Mouse (Mus musculus) stomach, embryonic 16.5 days (tissue): ENCODE measurements around the gene Tmc7. TPM values are rescaled to one million over a fixed set of nuclear protein-coding genes. Genes with fewer than 3 reads are reported as not detected.

Experiments used
- ATAC-seq: fragments of 200-750 bp; cut with Nextera tagmentation; 2 replicates; pipeline ENCODE4 v1.8.0; 2017; ENCODE audit warnings: moderate number of reproducible peaks, moderate TSS enrichment; ENCODE audit not compliant: insufficient read depth, low FRiP score
- H3K27ac ChIP-seq: fragments of 300-500 bp; sonication (generic); 2 replicates; pipeline ENCODE4 v1.5.1; 2014; ENCODE audit warnings: low read length
- H3K27me3 ChIP-seq: fragments of 300-500 bp; sonication (generic); 2 replicates; pipeline ENCODE4 v1.6.1; 2014; ENCODE audit warnings: low read length, control low read depth, mixed read lengths; ENCODE audit not compliant: control insufficient read depth, insufficient read depth
- H3K36me3 ChIP-seq: fragments of 300-500 bp; sonication (generic); 2 replicates; pipeline ENCODE4 v1.6.1; 2014; ENCODE audit warnings: low read length; ENCODE audit not compliant: control insufficient read depth, insufficient read depth
- H3K4me1 ChIP-seq: fragments of 300-500 bp; sonication (generic); 2 replicates; pipeline ENCODE4 v1.6.1; 2014; ENCODE audit warnings: low read length, control low read depth, mixed read lengths; ENCODE audit not compliant: control insufficient read depth, insufficient read depth
- H3K4me2 ChIP-seq: fragments of 300-500 bp; sonication (generic); 2 replicates; pipeline ENCODE4 v1.6.1; 2014; ENCODE audit warnings: low read depth, low read length, mixed read lengths
- H3K4me3 ChIP-seq: fragments of 300-500 bp; sonication (generic); replicated peaks from 2 replicates; pipeline ENCODE4 v1.5.1; 2014; ENCODE audit warnings: mild to moderate bottlenecking, low read length
- H3K9ac ChIP-seq: fragments of 300-500 bp; sonication (generic); 2 replicates; pipeline ENCODE4 v1.6.1; 2014; ENCODE audit warnings: low read length
- H3K9me3 ChIP-seq: fragments of 300-500 bp; sonication (generic); replicated peaks from 2 replicates; pipeline ENCODE4 v1.6.1; 2016; ENCODE audit warnings: low read length, control low read depth; ENCODE audit not compliant: control insufficient read depth
- WGBS: fragments of 180-500 bp; shearing (Covaris S2); extraction: QIAGEN DNeasy Blood & Tissue Kit; methylation state at CpG from one replicate; pipeline ENCODE4 v1.1.7; 2014; 5-methylcytosine and 5-hydroxymethylcytosine counted together
- polyA plus RNA-seq: library from polyadenylated mRNA; unstranded; fragments of >200 nt; fragmentation: Nextera tagmentation; extraction: Ambion mirVana; gene quantifications from 2 replicates; pipeline ENCODE4 v1.2.1, GENCODE M21; 2015

Tmc7 gene
- polyA plus RNA-seq, 1 experiment from 2014 or later: 13.1 TPM

DNA sequence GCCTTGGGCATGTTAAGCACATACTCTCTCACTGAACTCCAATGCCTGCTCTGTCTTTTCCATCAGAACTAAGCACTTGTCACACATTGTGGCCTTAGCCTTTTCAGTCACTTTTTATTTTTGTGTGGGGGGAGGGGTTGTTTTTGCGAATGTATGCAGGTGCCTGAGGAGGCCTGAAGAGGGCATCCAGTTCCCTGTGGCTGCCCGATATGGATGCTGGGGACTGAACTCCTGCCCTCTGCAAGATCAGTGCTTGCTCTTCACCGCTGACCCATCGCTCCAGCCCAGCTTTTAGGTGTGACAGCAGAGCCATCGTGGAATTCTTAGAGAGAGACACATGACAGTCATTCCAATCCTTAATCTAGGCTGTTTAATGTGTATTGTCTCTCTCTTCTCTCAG, 13.2 kb downstream of the Tmc7 start:
- H3K9ac ChIP-seq: no peak overlapping the region
- no peak overlapping the region for H3K4me2 ChIP-seq
- no peaks in the 10 kb centered on the region for H3K4me1 ChIP-seq
- H3K4me3 ChIP-seq: no peak overlapping the region
- no peaks in the 10 kb centered on the region for H3K36me3 ChIP-seq
- no peaks in the 10 kb centered on the region for H3K9me3 ChIP-seq
- no peak for ATAC-seq
- H3K27ac ChIP-seq: no peak overlapping the region
- WGBS: 51% methylated on average over 5 of the region's 5 CpGs
- no peaks in the 10 kb centered on the region for H3K27me3 ChIP-seq

DNA sequence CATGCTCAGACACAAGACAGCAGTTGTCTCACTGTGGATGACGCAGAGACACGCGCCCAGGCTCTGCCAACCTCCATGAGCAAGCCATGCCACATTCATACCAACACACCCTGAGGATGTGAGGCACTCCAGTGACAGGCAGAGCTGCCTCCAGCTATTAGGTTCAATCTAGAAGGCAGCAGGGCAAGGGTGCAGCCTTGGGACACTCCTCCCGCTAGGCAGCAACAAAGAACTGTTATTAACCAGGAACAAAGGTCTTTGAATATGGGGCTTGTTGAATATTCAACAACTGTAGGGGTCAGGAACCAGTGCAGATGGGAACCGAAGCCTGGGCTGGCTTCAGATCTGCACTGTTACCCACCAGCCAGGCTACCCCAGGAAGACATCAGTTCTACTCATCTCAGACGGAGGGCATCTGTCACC, 15.4 kb downstream of the Tmc7 start:
- no peaks in the 10 kb centered on the region for H3K36me3 ChIP-seq
- H3K27me3 ChIP-seq: no peaks in the 10 kb centered on the region
- peak; percentile 42; the same call in 1 of the 2 replicates for ATAC-seq
- H3K27ac ChIP-seq: no peak overlapping the region
- H3K9me3 ChIP-seq: no peaks in the 10 kb centered on the region
- WGBS: 70% methylated on average over 6 of the region's 6 CpGs
- no peak overlapping the region for H3K4me3 ChIP-seq
- no peaks in the 10 kb centered on the region for H3K4me1 ChIP-seq
- no peak overlapping the region for H3K9ac ChIP-seq
- no peak overlapping the region for H3K4me2 ChIP-seq

DNA sequence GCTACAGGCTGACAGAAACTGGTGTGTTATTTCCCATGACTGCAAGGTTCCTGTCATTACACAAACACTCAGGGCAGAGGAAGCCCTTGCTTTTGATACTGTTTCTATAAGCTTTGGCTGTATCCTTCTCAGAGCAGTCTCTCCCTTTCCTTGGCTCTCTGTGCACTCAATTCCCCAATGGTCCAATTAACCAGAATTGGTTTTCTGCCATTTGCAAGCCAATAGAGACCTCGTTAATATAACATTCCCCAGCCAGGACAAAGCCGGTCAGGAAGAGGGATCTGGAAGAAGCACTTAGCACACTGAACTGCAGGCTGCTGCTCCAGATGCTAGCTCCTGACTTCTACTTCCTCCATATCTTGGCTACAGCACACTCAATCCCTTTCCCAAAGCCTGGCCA, 30.2 kb downstream of the Tmc7 start:
- Histone ChIP-seq H3K4me1 (no peaks in the 10 kb centered on the region), H3K4me3 (no peak overlapping the region), H3K4me2 (no peak overlapping the region), H3K9me3 (no peaks in the 10 kb centered on the region), H3K36me3 (peaks cover 9% of the 10 kb centered on the region; the same call in 1 of the 2 replicates), H3K27me3 (no peaks in the 10 kb centered on the region), H3K27ac (no peak overlapping the region), H3K9ac (no peak overlapping the region)
- no peak for ATAC-seq
- WGBS: 88% methylated on average over 2 of the region's 2 CpGs

DNA sequence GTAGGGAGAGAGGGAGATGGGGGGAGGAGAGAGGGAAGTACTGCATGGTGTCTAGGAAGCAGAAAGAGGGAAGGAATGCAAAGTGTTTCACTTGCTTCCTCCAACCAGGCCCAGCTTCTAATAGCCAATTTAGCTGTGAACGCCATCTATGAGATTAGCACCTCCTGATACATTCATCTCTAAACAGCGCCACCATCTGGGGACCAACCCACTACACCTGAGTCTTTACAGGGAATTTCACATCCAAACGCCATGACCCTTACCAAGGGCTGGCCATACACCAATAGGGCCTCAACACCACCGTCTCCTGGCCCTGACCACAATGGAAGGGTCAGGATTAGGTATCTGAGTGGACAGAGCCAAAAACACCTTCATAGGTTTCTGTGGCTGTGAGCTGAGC, 30.7 kb downstream of the Tmc7 start:
- Histone ChIP-seq H3K36me3 (peaks cover 9% of the 10 kb centered on the region; the same call in 1 of the 2 replicates), H3K4me1 (no peaks in the 10 kb centered on the region), H3K4me2 (no peak overlapping the region), H3K9ac (no peak overlapping the region), H3K27me3 (no peaks in the 10 kb centered on the region), H3K27ac (no peak overlapping the region), H3K4me3 (no peak overlapping the region), H3K9me3 (no peaks in the 10 kb centered on the region)
- ATAC-seq: no peak
- WGBS: 74% methylated on average over 4 of the region's 4 CpGs

DNA sequence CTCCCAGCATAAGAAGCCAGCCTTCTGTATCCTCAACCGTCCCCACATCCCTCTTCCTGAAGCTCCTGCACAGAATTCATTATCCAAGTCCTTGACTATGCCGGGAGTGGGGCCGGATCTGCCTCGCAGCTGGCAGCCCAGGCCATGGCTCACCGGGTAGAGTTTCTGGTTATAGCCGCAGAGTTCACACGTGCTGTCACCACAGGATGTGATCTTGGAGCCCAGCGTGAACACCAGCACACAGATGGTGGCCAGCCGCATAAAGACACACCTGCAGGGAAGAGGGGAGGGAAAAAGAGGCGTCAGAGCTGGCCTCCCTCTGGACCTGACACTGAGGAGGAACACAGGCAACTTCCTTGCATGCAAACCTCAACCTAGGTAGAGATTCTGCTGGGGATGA, 37.1 kb downstream of the Tmc7 start:
- H3K9me3 ChIP-seq: no peaks in the 10 kb centered on the region
- H3K4me2 ChIP-seq: no peak overlapping the region
- WGBS: 80% methylated on average over 10 of the region's 10 CpGs
- peaks cover 9% of the 10 kb centered on the region; the same call in 1 of the 2 replicates for H3K36me3 ChIP-seq
- no peak overlapping the region for H3K27ac ChIP-seq
- H3K4me3 ChIP-seq: no peak overlapping the region
- H3K9ac ChIP-seq: no peak overlapping the region
- no peaks in the 10 kb centered on the region for H3K4me1 ChIP-seq
- H3K27me3 ChIP-seq: no peaks in the 10 kb centered on the region
- ATAC-seq: no peak

DNA sequence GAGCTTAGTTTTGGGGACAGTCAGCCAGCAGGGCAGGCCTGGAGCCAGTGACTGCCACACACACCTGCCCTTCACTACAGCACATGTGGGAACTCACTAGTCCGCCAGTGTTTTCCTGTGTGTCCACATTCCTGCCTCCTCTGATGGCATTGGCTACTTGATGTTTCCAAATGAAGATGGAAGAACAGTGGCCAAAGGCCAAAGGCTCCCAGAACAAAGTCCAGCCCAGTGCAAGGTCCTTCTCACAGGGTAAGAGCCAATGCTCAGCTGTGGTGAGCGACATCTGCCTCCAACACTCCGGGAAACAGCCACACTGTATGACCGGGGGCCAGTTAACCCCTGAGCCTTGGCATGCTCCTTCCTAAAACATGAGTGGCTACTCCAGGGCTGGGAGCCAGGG, 40.4 kb downstream of the Tmc7 start:
- Histone ChIP-seq H3K9me3 (no peaks in the 10 kb centered on the region), H3K36me3 (no peaks in the 10 kb centered on the region), H3K4me2 (no peak overlapping the region), H3K4me1 (no peaks in the 10 kb centered on the region), H3K27me3 (no peaks in the 10 kb centered on the region), H3K9ac (no peak overlapping the region), H3K4me3 (no peak overlapping the region), H3K27ac (no peak overlapping the region)
- 83% methylated on average over 4 of the region's 4 CpGs for WGBS
- no peak for ATAC-seq

DNA sequence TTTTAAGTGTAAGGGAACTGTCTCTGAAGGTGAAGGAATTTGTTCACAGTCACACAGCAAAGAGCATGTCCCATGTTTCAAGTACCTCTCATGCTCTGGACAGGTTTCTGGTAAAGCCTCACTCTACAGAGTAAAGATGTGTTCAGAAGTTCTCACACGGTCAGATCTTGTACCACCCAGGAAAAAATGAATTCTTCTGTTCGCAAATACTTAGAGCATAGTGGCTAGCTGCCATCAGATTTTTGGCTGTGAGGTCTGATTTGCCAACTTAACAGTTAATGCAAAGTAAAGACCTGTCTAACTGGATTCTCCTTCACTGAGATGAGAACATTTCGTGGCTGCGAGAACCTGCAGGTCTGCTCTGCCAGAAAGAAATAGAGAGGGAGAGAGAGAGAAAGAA, 49.5 kb downstream of the Tmc7 start:
- no peak overlapping the region for H3K9ac ChIP-seq
- H3K9me3 ChIP-seq: no peaks in the 10 kb centered on the region
- H3K4me1 ChIP-seq: peaks cover 5% of the 10 kb centered on the region; the same call in 1 of the 2 replicates
- no peak overlapping the region for H3K27ac ChIP-seq
- 81% methylated on average over 4 of the region's 4 CpGs for WGBS
- H3K36me3 ChIP-seq: no peaks in the 10 kb centered on the region
- no peak overlapping the region for H3K4me3 ChIP-seq
- ATAC-seq: no peak
- no peaks in the 10 kb centered on the region for H3K27me3 ChIP-seq
- H3K4me2 ChIP-seq: no peak overlapping the region

DNA sequence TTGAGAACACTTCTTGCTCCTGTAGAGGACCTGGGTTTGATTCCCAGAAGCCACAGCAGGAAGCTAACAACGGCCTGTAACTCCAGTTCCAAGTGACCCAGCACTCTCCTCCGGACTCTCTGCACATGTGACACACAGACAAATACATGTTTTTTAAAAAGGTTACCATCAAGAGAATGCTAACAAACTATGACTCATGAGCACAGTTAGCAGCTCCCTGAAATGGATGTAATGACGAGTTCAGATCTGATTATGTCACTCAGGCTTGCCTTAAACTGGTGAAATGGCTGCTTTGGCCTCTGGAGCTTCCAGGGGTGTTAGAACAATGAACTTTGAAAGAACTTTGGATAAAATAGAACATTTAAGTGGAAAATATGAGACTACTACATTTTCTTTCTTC, 50.2 kb downstream of the Tmc7 start:
- Histone ChIP-seq H3K27ac (no peak overlapping the region), H3K27me3 (no peaks in the 10 kb centered on the region), H3K9me3 (no peaks in the 10 kb centered on the region), H3K4me1 (peaks cover 5% of the 10 kb centered on the region), H3K4me2 (no peak overlapping the region), H3K9ac (no peak overlapping the region), H3K36me3 (no peaks in the 10 kb centered on the region), H3K4me3 (no peak overlapping the region)
- ATAC-seq: no peak
- 75% methylated on average over 3 of the region's 3 CpGs for WGBS

DNA sequence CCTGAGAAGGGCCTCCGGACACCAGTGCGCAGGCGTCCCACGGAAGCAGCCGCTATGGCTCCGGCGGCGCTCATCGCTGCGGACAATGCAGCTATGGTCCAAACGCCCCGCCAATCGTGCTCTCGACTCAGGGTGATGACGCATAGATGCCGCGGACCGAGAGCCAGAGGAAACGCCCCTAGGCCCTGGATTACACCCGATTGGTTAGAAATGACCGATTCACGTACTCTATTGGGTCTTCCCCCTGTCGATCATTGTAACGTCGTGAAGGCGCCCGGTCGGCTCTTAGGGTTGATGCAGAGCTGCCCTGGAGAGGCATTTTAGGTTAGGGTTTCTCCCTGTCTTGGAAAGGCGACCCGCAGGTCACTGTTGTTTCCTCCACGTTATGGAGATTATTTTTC, 51.4 kb downstream of the Tmc7 start, which contains the start of gene Coq7:
Gene Coq7 (minus strand): TSS at position 179 of the 401 bp plus-strand sequence.
- 1% methylated on average over 31 of the region's 31 CpGs for WGBS
- Histone ChIP-seq H3K4me2 (peak within 1 kb of the TSS; percentile 83), H3K9me3 (no peaks in the 10 kb centered on the region), H3K9ac (peak within 1 kb of the TSS; percentile 88), H3K4me1 (peaks cover 5% of the 10 kb centered on the region), H3K27ac (peak within 1 kb of the TSS; percentile 95), H3K27me3 (no peaks in the 10 kb centered on the region), H3K4me3 (peak within 1 kb of the TSS; percentile 75), H3K36me3 (no peaks in the 10 kb centered on the region)
- peak; percentile 99 for ATAC-seq
